Mouse (Mus musculus) liver, adult 2 months (tissue): Measurements from ENCODE around the gene Scn5a.

ENCODE experiments used
- CTCF ChIP-seq: fragments of 200-500 bp; IDR thresholded peaks from 2 replicates; pipeline ENCODE4 v1.5.1; 2011; ENCODE audit warnings: low read depth, low read length, control low read depth
- POLR2A ChIP-seq: fragments of 200-500 bp; IDR thresholded peaks from 2 replicates; pipeline ENCODE4 v1.6.1; 2011; ENCODE audit warnings: low read length, control low read depth; ENCODE audit not compliant: insufficient read depth; ENCODE audit errors: extremely low read depth

GRCm38 (mm10) chr9:119598501-119598900 is 19.7 kb upstream of the Scn5a start:
- TF ChIP-seq CTCF = no peak
- TF ChIP-seq POLR2A = no peak
